Mouse (Mus musculus): ENCODE data around the gene Smad3. TPM values are rescaled to one million over a fixed set of nuclear protein-coding genes. Genes with fewer than 3 reads are reported as not detected.

Smad3 gene
- polyA plus RNA-seq, 1 experiment from 2014 or later: 7.0 TPM

GRCm38 (mm10) chr9:63741792-63742191 lies 16.0 kb downstream of the Smad3 start:
- no peak overlapping the region for H3K4me3 ChIP-seq
- 78% methylated on average over 6 of the region's 6 CpGs for WGBS
- no peaks in the 10 kb centered on the region for H3K27me3 ChIP-seq
- no peak overlapping the region for H3K27ac ChIP-seq (replicated peaks)
- H3K36me3 ChIP-seq: no peaks in the 10 kb centered on the region
- peaks cover 8% of the 10 kb centered on the region for H3K4me1 ChIP-seq
- ATAC-seq (replicated peaks): no peak
- no peak overlapping the region for H3K4me2 ChIP-seq (replicated peaks)
- H3K9ac ChIP-seq (replicated peaks): no peak overlapping the region
- H3K9me3 ChIP-seq: no peaks in the 10 kb centered on the region

- no peak overlapping the region for H3K9ac ChIP-seq (replicated peaks)
- no peak overlapping the region for H3K4me3 ChIP-seq
- H3K27ac ChIP-seq (replicated peaks): no peak overlapping the region
- 79% methylated on average over 10 of the region's 10 CpGs for WGBS
- peaks cover 8% of the 10 kb centered on the region for H3K4me1 ChIP-seq
- no peaks in the 10 kb centered on the region for H3K9me3 ChIP-seq
- no peak for ATAC-seq (replicated peaks)
- H3K36me3 ChIP-seq: no peaks in the 10 kb centered on the region
- no peaks in the 10 kb centered on the region for H3K27me3 ChIP-seq
- no peak overlapping the region for H3K4me2 ChIP-seq (replicated peaks)
These were observed 17.4 kb downstream of the Smad3 start for GRCm38 (mm10) chr9:63740320-63740841.

- H3K27ac ChIP-seq (replicated peaks): no peak overlapping the region
- no peaks in the 10 kb centered on the region for H3K9me3 ChIP-seq
- no peak for ATAC-seq (replicated peaks)
- H3K4me3 ChIP-seq: no peak overlapping the region
- WGBS: 78% methylated on average over 11 of the region's 11 CpGs
- no peak overlapping the region for H3K9ac ChIP-seq (replicated peaks)
- no peaks in the 10 kb centered on the region for H3K27me3 ChIP-seq
- peaks cover 8% of the 10 kb centered on the region for H3K4me1 ChIP-seq
- no peaks in the 10 kb centered on the region for H3K36me3 ChIP-seq
- H3K4me2 ChIP-seq (replicated peaks): no peak overlapping the region
These were observed 19.0 kb downstream of the Smad3 start for GRCm38 (mm10) chr9:63738830-63739229.

GRCm38 (mm10) chr9:63738086-63738701 lies 19.6 kb downstream of the Smad3 start:
- Histone ChIP-seq H3K27me3 (no peaks in the 10 kb centered on the region), H3K4me1 (peaks cover 5% of the 10 kb centered on the region), H3K36me3 (no peaks in the 10 kb centered on the region), H3K4me2 (replicated peaks) (no peak overlapping the region), H3K9ac (replicated peaks) (no peak overlapping the region), H3K27ac (replicated peaks) (no peak overlapping the region), H3K9me3 (no peaks in the 10 kb centered on the region), H3K4me3 (no peak overlapping the region)
- no peak for ATAC-seq (replicated peaks)
- 66% methylated on average over 12 of the region's 12 CpGs for WGBS

GRCm38 (mm10) chr9:63737426-63737931 lies 20.3 kb downstream of the Smad3 start:
- no peaks in the 10 kb centered on the region for H3K9me3 ChIP-seq
- no peak overlapping the region for H3K27ac ChIP-seq (replicated peaks)
- no peak overlapping the region for H3K4me2 ChIP-seq (replicated peaks)
- H3K36me3 ChIP-seq: no peaks in the 10 kb centered on the region
- no peak overlapping the region for H3K4me3 ChIP-seq
- 82% methylated on average over 9 of the region's 9 CpGs for WGBS
- no peak for ATAC-seq (replicated peaks)
- no peak overlapping the region for H3K9ac ChIP-seq (replicated peaks)
- H3K27me3 ChIP-seq: no peaks in the 10 kb centered on the region
- no peaks in the 10 kb centered on the region for H3K4me1 ChIP-seq

- WGBS: 90% methylated on average over 8 of the region's 8 CpGs
- no peaks in the 10 kb centered on the region for H3K36me3 ChIP-seq
- no peaks in the 10 kb centered on the region for H3K27me3 ChIP-seq
- no peak overlapping the region for H3K4me3 ChIP-seq
- ATAC-seq (replicated peaks): no peak
- H3K4me1 ChIP-seq: no peaks in the 10 kb centered on the region
- no peaks in the 10 kb centered on the region for H3K9me3 ChIP-seq
- no peak overlapping the region for H3K4me2 ChIP-seq (replicated peaks)
- H3K27ac ChIP-seq (replicated peaks): no peak overlapping the region
- H3K9ac ChIP-seq (replicated peaks): no peak overlapping the region
These were observed 23.5 kb downstream of the Smad3 start for GRCm38 (mm10) chr9:63734261-63734660.

GRCm38 (mm10) chr9:63732700-63733099 lies 25.1 kb downstream of the Smad3 start:
- Histone ChIP-seq H3K27ac (replicated peaks) (no peak overlapping the region), H3K9me3 (no peaks in the 10 kb centered on the region), H3K36me3 (no peaks in the 10 kb centered on the region), H3K4me1 (no peaks in the 10 kb centered on the region), H3K27me3 (no peaks in the 10 kb centered on the region), H3K9ac (replicated peaks) (no peak overlapping the region), H3K4me2 (replicated peaks) (no peak overlapping the region), H3K4me3 (no peak overlapping the region)
- ATAC-seq (replicated peaks): no peak
- WGBS: 95% methylated on average over 7 of the region's 7 CpGs

GRCm38 (mm10) chr9:63731114-63731828 lies 26.5 kb downstream of the Smad3 start:
- WGBS: 80% methylated on average over 9 of the region's 9 CpGs
- Histone ChIP-seq H3K27me3 (no peaks in the 10 kb centered on the region), H3K36me3 (no peaks in the 10 kb centered on the region), H3K9ac (replicated peaks) (no peak overlapping the region), H3K9me3 (no peaks in the 10 kb centered on the region), H3K27ac (replicated peaks) (no peak overlapping the region), H3K4me2 (replicated peaks) (no peak overlapping the region), H3K4me3 (no peak overlapping the region), H3K4me1 (no peaks in the 10 kb centered on the region)
- no peak for ATAC-seq (replicated peaks)

GRCm38 (mm10) chr9:63728969-63729368 lies 28.8 kb downstream of the Smad3 start:
- Histone ChIP-seq H3K4me2 (replicated peaks) (no peak overlapping the region), H3K27ac (replicated peaks) (no peak overlapping the region), H3K9me3 (no peaks in the 10 kb centered on the region), H3K9ac (replicated peaks) (no peak overlapping the region), H3K4me3 (no peak overlapping the region), H3K36me3 (no peaks in the 10 kb centered on the region), H3K27me3 (no peaks in the 10 kb centered on the region), H3K4me1 (no peaks in the 10 kb centered on the region)
- no peak for ATAC-seq (replicated peaks)
- 91% methylated on average over 10 of the region's 10 CpGs for WGBS

GRCm38 (mm10) chr9:63727070-63727469 lies 30.7 kb downstream of the Smad3 start:
- Histone ChIP-seq H3K4me2 (replicated peaks) (no peak overlapping the region), H3K27ac (replicated peaks) (no peak overlapping the region), H3K9ac (replicated peaks) (no peak overlapping the region), H3K4me1 (no peaks in the 10 kb centered on the region), H3K4me3 (no peak overlapping the region), H3K9me3 (no peaks in the 10 kb centered on the region), H3K27me3 (no peaks in the 10 kb centered on the region), H3K36me3 (no peaks in the 10 kb centered on the region)
- WGBS: 95% methylated on average over 6 of the region's 6 CpGs
- no peak for ATAC-seq (replicated peaks)

GRCm38 (mm10) chr9:63726088-63727010 lies 31.4 kb downstream of the Smad3 start:
- H3K9me3 ChIP-seq: no peaks in the 10 kb centered on the region
- 61% methylated on average over 13 of the region's 13 CpGs for WGBS
- H3K4me1 ChIP-seq: no peaks in the 10 kb centered on the region
- H3K36me3 ChIP-seq: no peaks in the 10 kb centered on the region
- no peak overlapping the region for H3K27ac ChIP-seq (replicated peaks)
- H3K27me3 ChIP-seq: no peaks in the 10 kb centered on the region
- ATAC-seq (replicated peaks): no peak
- no peak overlapping the region for H3K4me3 ChIP-seq
- no peak overlapping the region for H3K4me2 ChIP-seq (replicated peaks)
- H3K9ac ChIP-seq (replicated peaks): no peak overlapping the region

- H3K4me1 ChIP-seq: no peaks in the 10 kb centered on the region; the same call in 1 of the 2 replicates
- H3K9ac ChIP-seq (replicated peaks): no peak overlapping the region
- H3K4me3 ChIP-seq: no peak overlapping the region
- no peak overlapping the region for H3K4me2 ChIP-seq (replicated peaks)
- WGBS: 91% methylated on average over 5 of the region's 5 CpGs
- H3K27me3 ChIP-seq: no peaks in the 10 kb centered on the region
- H3K9me3 ChIP-seq: no peaks in the 10 kb centered on the region
- no peak for ATAC-seq (replicated peaks)
- no peaks in the 10 kb centered on the region for H3K36me3 ChIP-seq
- H3K27ac ChIP-seq (replicated peaks): no peak overlapping the region
These were observed 33.0 kb downstream of the Smad3 start for GRCm38 (mm10) chr9:63724750-63725149.

Data from forebrain, embryonic 15.5 days (tissue).